Mouse (Mus musculus) heart, postnatal 0 days (tissue): Measurements from ENCODE around the gene Nucks1.

Source experiments
- CTCF ChIP-seq: IDR thresholded peaks from 2 replicates; pipeline ENCODE4 v1.5.1; 2016; ENCODE audit warnings: antibody characterized with exemption, control low read depth, low read depth
- EP300 ChIP-seq: IDR thresholded peaks from 2 replicates; pipeline ENCODE4 v1.6.1; 2016; ENCODE audit warnings: antibody characterized with exemption, low read depth

DNA sequence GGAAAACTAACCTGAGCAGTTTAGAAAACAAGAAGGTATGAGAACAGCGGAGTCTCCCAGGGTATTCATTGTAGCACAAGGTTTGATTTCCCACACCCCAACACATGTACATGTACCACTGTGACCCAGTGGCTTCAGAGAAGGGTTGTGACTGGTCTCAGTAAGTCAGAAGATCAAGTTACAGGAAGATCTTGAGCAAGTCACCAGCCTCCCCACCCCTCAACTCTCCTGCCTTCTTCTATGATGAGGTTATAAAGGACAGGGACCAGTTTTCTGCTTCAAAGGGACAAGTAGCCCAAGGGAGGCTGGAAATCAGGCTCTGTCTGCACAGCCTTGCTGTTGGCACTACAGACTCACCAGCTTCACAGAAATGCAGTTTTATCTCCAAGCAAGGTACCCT lies 31.2 kb downstream of the Nucks1 start:
- TF ChIP-seq CTCF (no peak), EP300 (no peak)
